Mouse (Mus musculus): ENCODE measurements at regions not wholly inside any gene's neighbourhood (a gene's known extent, or its start where the extent isn't known, plus 50 kb on each side); places are given as distances from the start of the nearest gene placed in this dataset.

GRCm38 (mm10) chr2:59420496-59420895, 64.0 kb upstream of the Dapl1 start:
- no peak for TF ChIP-seq CTCF (IDR thresholded peaks at IDR 0.05)
- no peak for TF ChIP-seq EP300 (IDR thresholded peaks at IDR 0.05; ENCODE audit: insufficient read depth, low read depth, low read length)
- no peak for TF ChIP-seq POLR2A (IDR thresholded peaks at IDR 0.05; ENCODE audit: insufficient read depth, low read depth, low read length)

All from heart, adult 2 months (tissue).